Mouse (Mus musculus) midbrain, embryonic 12.5 days (tissue): Measurements from ENCODE around the gene Zfp763. TPM values are rescaled to one million over a fixed set of nuclear protein-coding genes. Genes with fewer than 3 reads are reported as not detected.

Experiments
- ATAC-seq: fragments of 200-750 bp; cut with Nextera tagmentation; 2 replicates; pipeline ENCODE4 v1.8.0; 2017; ENCODE audit warnings: low read depth, moderate TSS enrichment, moderate library complexity; ENCODE audit not compliant: low FRiP score
- H3K27ac ChIP-seq: fragments of 300-500 bp; sonication (generic); replicated peaks from 2 replicates; pipeline ENCODE4 v1.5.1; 2016; ENCODE audit warnings: mild to moderate bottlenecking
- H3K27me3 ChIP-seq: fragments of 300-500 bp; sonication (generic); 2 replicates; pipeline ENCODE4 v1.6.1; 2016; ENCODE audit warnings: mild to moderate bottlenecking
- H3K36me3 ChIP-seq: fragments of 300-500 bp; sonication (generic); 2 replicates; pipeline ENCODE4 v1.6.1; 2016
- H3K4me1 ChIP-seq: fragments of 300-500 bp; sonication (generic); 2 replicates; pipeline ENCODE4 v1.6.1; 2016
- H3K4me2 ChIP-seq: fragments of 300-500 bp; sonication (generic); replicated peaks from 2 replicates; pipeline ENCODE4 v1.6.1; 2016; ENCODE audit warnings: mild to moderate bottlenecking, moderate library complexity
- H3K4me3 ChIP-seq: fragments of 300-500 bp; sonication (generic); 2 replicates; pipeline ENCODE4 v1.5.1; 2016; ENCODE audit warnings: mild to moderate bottlenecking
- H3K9ac ChIP-seq: fragments of 300-500 bp; sonication (generic); replicated peaks from 2 replicates; pipeline ENCODE4 v1.6.1; 2016; ENCODE audit warnings: mild to moderate bottlenecking, moderate library complexity
- H3K9me3 ChIP-seq: fragments of 300-500 bp; sonication (generic); 2 replicates; pipeline ENCODE4 v1.6.1; 2016; ENCODE audit warnings: mild to moderate bottlenecking
- WGBS: fragments of 180-500 bp; shearing (Covaris S2); methylation state at CpG from one replicate; pipeline ENCODE4 v1.1.7; 2016; 5-methylcytosine and 5-hydroxymethylcytosine counted together
- polyA plus RNA-seq: library from polyadenylated mRNA; unstranded; fragments of >200 nt; fragmentation: Nextera tagmentation; extraction: Ambion mirVana; gene quantifications from 2 replicates; pipeline ENCODE4 v1.2.1, GENCODE M21; 2016

Gene Zfp763
- polyA plus RNA-seq, 1 experiment from 2014 or later = 24.7 TPM

GRCm38 (mm10) chr17:32981361-32981760 lies 51.8 kb downstream of the Zfp763 start:
- Histone ChIP-seq H3K4me1 (no peaks in the 10 kb centered on the region), H3K9ac (no peak overlapping the region), H3K9me3 (no peaks in the 10 kb centered on the region), H3K36me3 (peaks cover 36% of the 10 kb centered on the region), H3K27ac (no peak overlapping the region), H3K4me3 (no peak overlapping the region), H3K4me2 (no peak overlapping the region), H3K27me3 (no peaks in the 10 kb centered on the region)
- 96% methylated on average over 4 of the region's 4 CpGs for WGBS
- ATAC-seq = no peak

Other genes starting within 250 kb of the Zfp763 start
- gene Zfp871, start 245.1 kb downstream of the Zfp763 start, polyA plus RNA-seq = 52.0 and 55.5 TPM in 2 replicates
- gene Zfp811, start 223.5 kb downstream of the Zfp763 start, polyA plus RNA-seq = 53.5 and 57.9 TPM in 2 replicates
- 18.6 and 20.4 TPM in 2 replicates for gene Zfp799, start 203.1 kb downstream of the Zfp763 start, polyA plus RNA-seq
- 8.9 TPM in 2 replicates for gene Zfp870, start 141.8 kb downstream of the Zfp763 start, polyA plus RNA-seq
- not detected in 2 replicates for gene Cyp4f14, start 116.1 kb downstream of the Zfp763 start, polyA plus RNA-seq
- gene Cyp4f13, start 86.0 kb downstream of the Zfp763 start, polyA plus RNA-seq = 5.5 and 5.9 TPM in 2 replicates
- gene Zfp472, start 67.6 kb downstream of the Zfp763 start, polyA plus RNA-seq = 10.8 and 11.1 TPM in 2 replicates
- gene Zfp952, start 40.3 kb downstream of the Zfp763 start, polyA plus RNA-seq = 18.9 and 19.0 TPM in 2 replicates
- not detected in 2 replicates for gene 4921501E09Rik, start 34.7 kb upstream of the Zfp763 start, polyA plus RNA-seq
- 14.9 and 15.5 TPM in 2 replicates for gene Zfp563, start 55.9 kb upstream of the Zfp763 start, polyA plus RNA-seq
- gene Morc2b, start 106.3 kb upstream of the Zfp763 start, polyA plus RNA-seq = 0.18 and 0.29 TPM in 2 replicates
- not detected in 2 replicates for gene Olfr55, start 135.0 kb upstream of the Zfp763 start, polyA plus RNA-seq
- gene Olfr239, start 157.9 kb upstream of the Zfp763 start, polyA plus RNA-seq = not detected in 2 replicates
- not detected in 2 replicates for gene Olfr1564, start 188.3 kb upstream of the Zfp763 start, polyA plus RNA-seq
- gene Zfp955a, start 221.7 kb upstream of the Zfp763 start, polyA plus RNA-seq = 19.8 TPM in 2 replicates
- 0.03 and 0.04 TPM in 2 replicates for gene Olfr63, start 231.3 kb upstream of the Zfp763 start, polyA plus RNA-seq